Mouse (Mus musculus) splenic B cell, adult 2 months (primary cell): ENCODE data around the gene Il21r.

Experiments
- DNase-seq: peaks from one replicate; pipeline ENCODE4 v3.0.0-alpha.2; 2011; ENCODE audit warnings: low read depth, low spot score
- H3K27me3 ChIP-seq: 2 replicates; pipeline ENCODE4 v1.6.1; 2012; ENCODE audit warnings: mild to moderate bottlenecking, low read length, moderate library complexity, mixed read lengths; ENCODE audit not compliant: control insufficient read depth, poor library complexity, insufficient read depth, severe bottlenecking
- H3K36me3 ChIP-seq: 2 replicates; pipeline ENCODE4 v1.6.1; 2012; ENCODE audit warnings: mild to moderate bottlenecking, low read length, moderate library complexity, mixed read lengths; ENCODE audit not compliant: control insufficient read depth, poor library complexity, insufficient read depth, severe bottlenecking

Gene Il21r

GRCm38 (mm10) chr7:125565516-125566285, 37.5 kb upstream of the Il21r start:
- DNase-seq = no peak
- peaks cover 38% of the 10 kb centered on the region for H3K36me3 ChIP-seq

GRCm38 (mm10) chr7:125566420-125566819, 36.8 kb upstream of the Il21r start:
- peaks cover 43% of the 10 kb centered on the region for H3K36me3 ChIP-seq
- no peaks in the 10 kb centered on the region for H3K27me3 ChIP-seq
- no peak for DNase-seq

More at GRCm38 (mm10) chr7:125565516-125566285, 37.5 kb upstream of the Il21r start:
- no peaks in the 10 kb centered on the region for H3K27me3 ChIP-seq

DNA sequence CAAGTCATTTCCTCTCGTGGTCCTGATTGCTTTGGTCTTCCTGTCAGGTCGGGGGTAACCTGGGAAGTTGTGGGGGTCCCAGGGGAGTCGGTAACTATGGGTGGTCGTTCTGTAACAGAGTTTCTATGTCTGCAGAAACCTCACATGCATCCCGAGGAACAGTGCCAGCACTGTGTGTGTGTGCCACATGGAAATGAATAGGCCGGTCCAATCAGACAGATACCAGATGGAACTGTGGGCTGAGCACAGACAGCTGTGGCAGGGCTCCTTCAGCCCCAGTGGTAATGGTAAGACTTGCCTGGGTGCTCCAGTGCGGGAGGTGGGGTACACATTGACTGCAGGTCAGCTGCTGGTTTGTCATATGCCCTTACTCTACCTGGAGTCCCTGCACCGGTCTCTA, 34.3 kb upstream of the Il21r start:
- Histone ChIP-seq H3K27me3 (no peaks in the 10 kb centered on the region), H3K36me3 (peaks cover 59% of the 10 kb centered on the region)
- no peak for DNase-seq

DNA sequence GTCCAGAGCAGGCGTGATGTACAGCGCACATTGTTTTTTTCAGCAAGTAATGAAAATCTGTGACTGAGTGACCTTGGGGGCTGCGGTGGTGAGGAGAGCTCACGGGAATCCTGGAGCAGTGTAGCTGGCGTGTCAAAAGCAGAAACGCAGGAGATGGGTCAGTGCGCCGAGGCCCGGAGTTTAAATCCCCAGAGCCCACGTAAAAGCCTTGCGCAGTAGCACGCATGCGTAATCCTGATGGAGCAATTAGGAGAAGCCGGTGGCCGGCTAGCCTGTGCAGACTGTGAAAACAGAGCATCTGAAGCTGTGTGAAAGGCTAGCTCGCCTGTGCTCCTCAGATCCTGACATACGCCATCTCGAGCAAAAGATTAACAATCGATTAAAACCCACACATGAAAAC, 31.3 kb upstream of the Il21r start:
- H3K27me3 ChIP-seq = no peaks in the 10 kb centered on the region
- peaks cover 60% of the 10 kb centered on the region for H3K36me3 ChIP-seq

DNA sequence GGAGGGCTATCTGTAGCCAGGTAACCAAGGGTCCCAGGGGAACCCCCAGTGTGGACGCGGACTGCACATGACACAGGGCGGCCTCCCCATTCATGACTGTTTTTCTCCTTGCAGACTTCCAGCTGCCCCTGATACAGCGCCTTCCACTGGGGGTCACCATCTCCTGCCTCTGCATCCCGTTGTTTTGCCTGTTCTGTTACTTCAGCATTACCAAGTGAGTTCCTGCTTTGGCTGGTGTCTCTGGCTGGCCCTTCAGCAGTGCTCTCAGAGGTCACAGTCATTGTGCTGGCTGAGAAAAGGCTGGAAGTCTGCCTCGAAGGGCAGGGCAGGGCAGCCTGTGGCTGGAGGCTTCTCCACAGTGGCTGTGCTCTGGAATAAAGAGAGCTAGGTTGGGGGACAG, 30.5 kb upstream of the Il21r start:
- H3K27me3 ChIP-seq = no peaks in the 10 kb centered on the region
- no peak for DNase-seq
- H3K36me3 ChIP-seq = peaks cover 61% of the 10 kb centered on the region

More for the DNA sequence above, 31.3 kb upstream of the Il21r start:
- no peak for DNase-seq

GRCm38 (mm10) chr7:125573849-125574248, 29.4 kb upstream of the Il21r start:
- Histone ChIP-seq H3K36me3 (peaks cover 56% of the 10 kb centered on the region), H3K27me3 (no peaks in the 10 kb centered on the region)
- no peak for DNase-seq

- DNase-seq = no peak
- no peaks in the 10 kb centered on the region for H3K27me3 ChIP-seq
- peaks cover 50% of the 10 kb centered on the region for H3K36me3 ChIP-seq
Observed at GRCm38 (mm10) chr7:125574832-125575231, 28.4 kb upstream of the Il21r start.

DNA sequence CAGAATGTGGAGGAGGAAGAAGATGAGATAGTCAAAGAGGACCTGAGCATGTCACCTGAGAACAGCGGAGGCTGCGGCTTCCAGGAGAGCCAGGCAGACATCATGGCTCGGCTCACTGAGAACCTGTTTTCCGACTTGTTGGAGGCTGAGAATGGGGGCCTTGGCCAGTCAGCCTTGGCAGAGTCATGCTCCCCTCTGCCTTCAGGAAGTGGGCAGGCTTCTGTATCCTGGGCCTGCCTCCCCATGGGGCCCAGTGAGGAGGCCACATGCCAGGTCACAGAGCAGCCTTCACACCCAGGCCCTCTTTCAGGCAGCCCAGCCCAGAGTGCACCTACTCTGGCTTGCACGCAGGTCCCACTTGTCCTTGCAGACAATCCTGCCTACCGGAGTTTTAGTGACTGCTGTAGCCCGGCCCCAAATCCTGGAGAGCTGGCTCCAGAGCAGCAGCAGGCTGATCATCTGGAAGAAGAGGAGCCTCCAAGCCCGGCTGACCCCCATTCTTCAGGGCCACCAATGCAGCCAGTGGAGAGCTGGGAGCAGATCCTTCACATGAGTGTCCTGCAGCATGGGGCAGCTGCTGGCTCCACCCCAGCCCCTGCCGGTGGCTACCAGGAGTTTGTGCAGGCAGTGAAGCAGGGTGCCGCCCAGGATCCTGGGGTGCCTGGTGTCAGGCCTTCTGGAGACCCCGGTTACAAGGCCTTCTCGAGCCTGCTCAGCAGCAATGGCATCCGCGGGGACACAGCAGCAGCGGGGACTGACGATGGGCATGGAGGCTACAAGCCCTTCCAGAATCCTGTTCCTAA, 27.3 kb upstream of the Il21r start:
- DNase-seq = peak; percentile 56
- Histone ChIP-seq H3K36me3 (peaks cover 40% of the 10 kb centered on the region), H3K27me3 (no peaks in the 10 kb centered on the region)

DNA sequence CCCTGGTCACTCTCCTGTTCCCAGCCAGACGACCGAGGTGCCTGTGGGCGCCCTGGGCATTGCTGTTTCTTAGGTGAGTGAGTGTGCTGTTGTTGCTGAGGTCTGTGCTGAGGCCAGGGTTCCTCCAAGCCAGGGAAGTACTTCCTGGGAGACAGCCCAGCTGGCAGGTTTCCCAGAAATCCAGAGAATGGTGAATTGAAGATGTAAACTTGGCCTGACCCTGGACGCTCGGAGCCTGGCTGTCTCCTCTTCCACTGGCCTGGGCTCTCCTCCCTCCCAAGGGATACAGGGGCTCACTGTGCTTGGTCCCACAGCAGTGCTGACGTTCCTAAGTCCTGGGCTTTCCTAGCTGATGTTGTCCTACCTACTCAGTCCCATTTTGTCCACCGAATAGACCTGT, 26.2 kb upstream of the Il21r start:
- peaks cover 38% of the 10 kb centered on the region for H3K36me3 ChIP-seq
- H3K27me3 ChIP-seq = no peaks in the 10 kb centered on the region
- no peak for DNase-seq

- no peaks in the 10 kb centered on the region for H3K27me3 ChIP-seq
- no peak for DNase-seq
Observed at GRCm38 (mm10) chr7:125577486-125578088, 25.6 kb upstream of the Il21r start.

DNA sequence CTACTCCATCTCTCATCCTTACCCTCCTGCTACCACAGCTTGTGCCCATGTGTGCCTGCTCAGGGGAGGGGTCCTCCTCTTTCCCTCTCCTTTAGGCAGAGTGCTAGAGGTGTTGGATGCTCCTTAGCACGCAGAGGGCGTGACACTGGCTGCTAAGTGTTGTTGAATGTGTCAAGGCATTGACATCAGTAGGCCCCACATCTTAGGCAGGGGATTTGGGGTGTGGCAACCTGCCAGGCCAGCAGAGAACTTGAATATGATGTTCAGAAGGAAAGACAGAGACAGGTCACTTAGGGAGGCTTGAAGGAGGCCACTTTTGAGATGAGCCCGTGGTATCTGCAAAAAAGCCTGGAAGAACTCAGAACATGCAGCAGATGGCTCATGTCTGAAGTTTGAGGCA, 25.1 kb upstream of the Il21r start:
- Histone ChIP-seq H3K36me3 (peaks cover 30% of the 10 kb centered on the region), H3K27me3 (no peaks in the 10 kb centered on the region)
- no peak for DNase-seq

More at GRCm38 (mm10) chr7:125577486-125578088, 25.6 kb upstream of the Il21r start:
- H3K36me3 ChIP-seq = peaks cover 34% of the 10 kb centered on the region

DNA sequence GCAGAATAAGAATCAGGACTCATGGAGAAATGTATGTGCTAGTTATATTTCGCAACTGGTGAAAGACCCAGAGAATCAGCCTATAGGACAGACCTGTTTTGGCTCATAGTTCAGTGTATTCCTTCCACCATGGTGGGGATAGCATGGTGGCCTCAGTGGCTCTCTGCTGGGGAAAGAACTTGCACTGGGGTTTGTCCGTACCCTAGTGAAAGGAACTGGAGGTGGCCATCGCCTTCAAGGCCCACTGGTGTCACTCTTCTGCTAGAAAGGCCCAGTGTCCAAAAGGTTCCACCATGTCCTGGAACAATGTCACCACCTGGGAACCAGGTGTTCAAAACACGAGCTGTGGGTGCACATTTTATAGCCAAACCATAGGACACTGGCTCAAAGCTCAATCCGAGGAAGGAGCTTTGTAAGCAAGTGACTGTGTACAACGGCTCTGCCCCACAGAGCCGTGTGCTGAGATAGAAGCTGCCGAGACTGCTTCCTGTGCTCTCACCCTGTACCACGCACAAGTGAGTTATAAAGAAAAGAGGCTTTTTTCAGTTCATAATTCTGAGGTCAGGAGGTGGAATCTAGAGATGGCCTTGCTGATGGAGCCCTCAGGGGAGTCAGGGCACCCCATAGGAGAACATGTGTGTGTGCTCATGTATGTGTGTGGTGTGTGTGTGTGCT, 23.5 kb upstream of the Il21r start:
- DNase-seq = peak; percentile 64
- Histone ChIP-seq H3K27me3 (no peaks in the 10 kb centered on the region), H3K36me3 (peaks cover 15% of the 10 kb centered on the region)

DNA sequence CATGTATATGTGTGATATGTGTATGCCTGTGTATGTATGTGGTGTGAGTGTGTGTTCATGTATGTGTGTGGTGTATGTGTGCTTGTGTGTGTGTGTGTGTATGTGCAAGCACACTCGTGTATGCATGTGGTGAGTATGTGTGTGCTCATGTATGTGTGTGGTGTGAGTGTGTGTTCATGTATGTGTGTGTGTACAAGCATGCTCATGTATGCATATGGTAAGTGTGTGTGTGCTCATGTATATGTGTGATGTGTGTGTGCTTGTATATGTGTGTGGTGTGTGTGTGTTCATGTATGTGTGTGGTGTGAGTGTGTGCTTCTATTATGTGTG, 23.0 kb upstream of the Il21r start:
- no peak for DNase-seq
- no peaks in the 10 kb centered on the region for H3K27me3 ChIP-seq
- H3K36me3 ChIP-seq = peaks cover 14% of the 10 kb centered on the region

DNA sequence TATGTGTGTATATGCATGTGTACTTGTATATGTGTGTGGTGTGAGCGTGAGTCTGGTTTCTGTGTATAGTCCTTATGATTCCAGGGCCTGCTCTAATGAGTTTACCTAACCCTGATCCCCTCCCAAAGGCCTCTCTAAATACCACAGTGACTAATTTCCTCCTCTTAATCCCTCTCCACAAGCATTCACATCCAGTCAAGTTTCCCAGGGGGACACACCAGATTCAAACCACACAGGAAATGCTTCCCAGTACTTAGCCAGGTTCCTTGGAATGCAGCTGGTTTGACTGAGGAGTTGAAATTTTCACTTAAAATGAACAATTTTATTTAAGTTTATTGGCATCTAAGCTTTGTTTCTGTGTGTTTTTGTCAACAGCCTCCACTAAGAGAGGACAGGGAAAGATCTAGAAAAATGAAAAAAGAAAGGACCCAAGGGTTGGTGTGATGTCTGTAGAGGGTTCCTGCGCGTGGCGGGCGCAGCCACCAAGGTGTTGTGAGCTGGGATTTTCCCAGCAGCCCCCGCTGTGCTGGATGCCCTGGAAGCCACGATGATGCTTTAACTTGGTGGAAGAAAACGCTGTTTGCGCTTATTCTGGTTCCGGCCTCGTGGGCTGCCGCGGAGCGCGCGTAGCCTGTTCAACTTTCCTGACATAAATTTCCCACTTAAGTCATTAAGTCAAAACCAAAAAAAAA, 22.5 kb upstream of the Il21r start:
- peaks cover 12% of the 10 kb centered on the region for H3K36me3 ChIP-seq
- H3K27me3 ChIP-seq = no peaks in the 10 kb centered on the region
- no peak for DNase-seq
